Mouse (Mus musculus): ENCODE results near the gene Cd200r3. TPM values are rescaled to one million over a fixed set of nuclear protein-coding genes. Genes with fewer than 3 reads are reported as not detected.

The Cd200r3 gene
- 0.38 TPM in 1 of 2 replicates, not detected in the other for polyA plus RNA-seq (2012; rRNA removed)

DNA sequence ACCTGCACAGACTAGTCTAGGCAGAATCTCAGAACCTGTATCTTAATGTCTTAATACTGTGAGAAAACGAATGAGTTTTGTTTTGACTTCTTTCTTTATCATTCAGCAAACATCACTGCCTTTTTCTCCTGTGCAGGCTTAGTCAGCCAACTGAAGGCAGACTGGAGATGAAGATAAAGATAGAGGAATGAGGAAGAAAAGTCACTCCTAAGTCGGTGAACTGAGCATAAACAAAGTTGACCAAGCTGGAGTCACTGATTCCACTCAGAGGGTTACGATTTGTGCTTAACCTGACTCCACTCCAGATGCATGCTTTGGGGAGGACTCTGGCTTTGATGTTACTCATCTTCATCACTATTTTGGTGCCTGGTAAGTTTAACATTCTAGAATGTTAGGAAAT lies at the start of gene Cd200r3:
Cd200r3 (plus strand) TSS at position 211 of the 400 bp plus-strand sequence.
- no peaks in the 10 kb centered on the region for H3K4me1 ChIP-seq (replicated peaks; ENCODE audit: control insufficient read depth, insufficient read depth, low read length)
- H3K27ac ChIP-seq (ENCODE audit: control insufficient read depth, insufficient read depth, low read length), result no peak within 1 kb of the TSS
- no peaks in the 10 kb centered on the region for H3K27me3 ChIP-seq (ENCODE audit: control insufficient read depth, insufficient read depth, low read length)
- H3K36me3 ChIP-seq (ENCODE audit: control insufficient read depth, insufficient read depth, low read length), result no peaks in the 10 kb centered on the region
- 40% methylated on average over 3 of the region's 3 CpGs for WGBS
- no peak within 1 kb of the TSS for H3K4me3 ChIP-seq (ENCODE audit: control insufficient read depth, insufficient read depth, low read length)
- TF ChIP-seq CTCF (IDR thresholded peaks at IDR 0.05; ENCODE audit: borderline replicate concordance, control insufficient read depth, extremely low read depth, insufficient read depth, low read length, poor library complexity), result no peak
- no peak for TF ChIP-seq POLR2A (IDR thresholded peaks at IDR 0.05; ENCODE audit: control insufficient read depth, extremely low read depth, insufficient read depth, low read length, poor library complexity)
- DNase-seq, result no peak

DNA sequence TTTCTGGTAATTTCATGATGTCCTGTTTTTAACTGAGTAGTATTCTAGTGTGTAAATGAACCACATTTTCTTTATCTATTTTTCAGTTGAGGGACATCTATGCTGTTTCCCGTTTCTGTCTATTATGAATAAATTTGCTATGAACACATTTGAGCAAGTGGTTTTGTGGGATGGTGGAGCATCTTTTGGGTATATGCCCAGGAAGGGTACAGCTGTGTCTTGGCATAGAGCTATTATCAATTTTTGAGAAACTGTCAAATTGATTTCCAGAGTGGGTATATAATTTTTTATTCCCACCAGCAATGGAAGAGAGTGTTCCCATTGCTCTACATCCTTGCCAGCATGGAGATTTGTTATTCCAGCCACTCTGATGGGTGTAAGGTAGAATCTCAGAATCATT lies 11.5 kb upstream of the Cd200r3 start:
- DNase-seq, result no peak
- Histone ChIP-seq H3K27ac (ENCODE audit: control insufficient read depth, insufficient read depth, low read length) (no peak overlapping the region), H3K36me3 (ENCODE audit: control insufficient read depth, insufficient read depth, low read length) (no peaks in the 10 kb centered on the region), H3K27me3 (ENCODE audit: control insufficient read depth, insufficient read depth, low read length) (no peaks in the 10 kb centered on the region), H3K4me1 (replicated peaks; ENCODE audit: control insufficient read depth, insufficient read depth, low read length) (no peaks in the 10 kb centered on the region), H3K4me3 (ENCODE audit: control insufficient read depth, insufficient read depth, low read length) (no peak overlapping the region)
- 93% methylated on average over 1 of the region's 1 CpGs for WGBS
- TF ChIP-seq CTCF (IDR thresholded peaks at IDR 0.05; ENCODE audit: borderline replicate concordance, control insufficient read depth, extremely low read depth, insufficient read depth, low read length, poor library complexity) (no peak), POLR2A (IDR thresholded peaks at IDR 0.05; ENCODE audit: control insufficient read depth, extremely low read depth, insufficient read depth, low read length, poor library complexity) (no peak)

DNA sequence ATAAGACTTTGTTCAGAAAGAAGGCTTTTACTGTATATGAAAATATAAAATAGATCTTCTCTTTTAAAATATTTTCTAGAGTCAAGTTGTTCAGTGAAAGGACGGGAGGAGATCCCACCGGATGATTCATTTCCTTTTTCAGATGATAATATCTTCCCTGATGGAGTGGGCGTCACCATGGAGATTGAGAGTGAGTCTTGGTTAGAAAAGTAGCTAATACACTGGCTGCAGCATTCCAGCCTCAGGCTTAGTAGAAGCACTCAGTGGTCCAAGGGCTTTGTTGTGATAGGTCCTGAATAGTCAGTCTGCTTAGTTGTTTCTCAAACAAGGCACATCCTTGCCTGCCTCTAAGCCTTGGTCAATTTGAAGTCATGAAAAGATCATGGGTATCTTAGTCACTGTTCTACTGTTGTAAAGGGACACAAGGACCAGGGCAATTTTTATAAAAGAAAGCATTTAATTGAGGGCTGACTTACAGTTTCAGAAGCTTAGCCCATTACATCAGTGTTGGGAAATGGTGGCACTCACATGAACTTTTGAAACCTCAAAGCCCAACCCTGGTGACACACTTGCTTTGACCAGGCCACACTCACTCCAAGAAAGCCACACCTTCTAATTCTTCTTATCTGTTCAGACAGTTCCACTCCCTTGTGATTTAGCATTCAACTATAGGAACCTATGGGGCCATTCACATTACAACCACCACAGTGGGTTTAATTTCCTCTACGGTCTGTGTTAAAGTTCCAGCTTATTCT lies 8.1 kb downstream of the Cd200r3 start:
- Histone ChIP-seq H3K27ac (ENCODE audit: control insufficient read depth, insufficient read depth, low read length) (no peak overlapping the region), H3K4me1 (replicated peaks; ENCODE audit: control insufficient read depth, insufficient read depth, low read length) (no peaks in the 10 kb centered on the region), H3K4me3 (ENCODE audit: control insufficient read depth, insufficient read depth, low read length) (no peak overlapping the region), H3K36me3 (ENCODE audit: control insufficient read depth, insufficient read depth, low read length) (no peaks in the 10 kb centered on the region), H3K27me3 (ENCODE audit: control insufficient read depth, insufficient read depth, low read length) (no peaks in the 10 kb centered on the region)
- TF ChIP-seq POLR2A (IDR thresholded peaks at IDR 0.05; ENCODE audit: control insufficient read depth, extremely low read depth, insufficient read depth, low read length, poor library complexity) (no peak), CTCF (IDR thresholded peaks at IDR 0.05; ENCODE audit: borderline replicate concordance, control insufficient read depth, extremely low read depth, insufficient read depth, low read length, poor library complexity) (no peak)
- WGBS, result 89% methylated on average over 4 of the region's 4 CpGs
- DNase-seq, result no peak

DNA sequence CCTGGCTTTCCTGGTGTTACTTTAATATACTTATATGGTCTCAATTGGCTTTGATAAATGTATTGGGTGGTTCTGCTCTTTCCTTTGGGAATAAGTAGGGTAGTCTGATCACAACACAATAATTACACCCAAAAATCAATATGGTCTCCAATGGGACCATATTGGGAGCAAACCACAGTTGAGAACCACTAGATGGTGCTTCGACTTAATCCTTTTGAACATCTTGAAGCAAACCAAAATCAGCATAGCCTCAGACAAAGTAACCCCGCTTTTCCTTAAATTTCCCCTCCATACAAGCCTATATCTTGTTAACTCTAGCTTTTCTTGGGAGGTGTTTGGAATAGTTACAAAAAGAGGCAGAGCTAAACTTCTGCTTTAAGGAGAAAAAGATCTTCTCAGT lies 18.8 kb downstream of the Cd200r3 start:
- no peaks in the 10 kb centered on the region for H3K36me3 ChIP-seq (ENCODE audit: control insufficient read depth, insufficient read depth, low read length)
- H3K27me3 ChIP-seq (ENCODE audit: control insufficient read depth, insufficient read depth, low read length), result no peaks in the 10 kb centered on the region
- DNase-seq, result no peak
- H3K4me1 ChIP-seq (replicated peaks; ENCODE audit: control insufficient read depth, insufficient read depth, low read length), result peaks cover 13% of the 10 kb centered on the region
- WGBS, result 53% methylated on average over 2 of the region's 2 CpGs
- no peak for TF ChIP-seq POLR2A (IDR thresholded peaks at IDR 0.05; ENCODE audit: control insufficient read depth, extremely low read depth, insufficient read depth, low read length, poor library complexity)
- no peak for TF ChIP-seq CTCF (IDR thresholded peaks at IDR 0.05; ENCODE audit: borderline replicate concordance, control insufficient read depth, extremely low read depth, insufficient read depth, low read length, poor library complexity)
- H3K4me3 ChIP-seq (ENCODE audit: control insufficient read depth, insufficient read depth, low read length), result no peak overlapping the region
- no peak overlapping the region for H3K27ac ChIP-seq (ENCODE audit: control insufficient read depth, insufficient read depth, low read length)

DNA sequence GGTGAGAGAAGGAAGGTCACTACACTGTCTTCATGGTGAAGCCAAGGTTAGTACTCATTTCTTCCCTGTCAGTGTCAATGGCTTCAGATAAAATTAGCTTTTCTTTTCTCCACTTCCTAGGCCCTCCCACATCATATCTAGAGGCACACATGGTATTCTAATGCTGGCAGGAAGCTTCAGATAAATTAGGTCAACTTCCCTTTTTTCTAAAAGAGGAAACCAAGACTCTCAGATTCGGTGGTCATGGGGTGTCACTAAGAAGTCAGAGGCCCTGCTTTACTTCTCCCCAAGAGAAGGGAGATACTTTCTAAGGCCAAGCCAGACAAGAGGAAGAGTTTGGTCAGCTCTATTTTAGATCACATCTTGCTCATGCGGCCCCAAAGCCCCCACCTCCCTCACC lies 19.3 kb downstream of the Cd200r3 start:
- DNase-seq, result no peak

DNA sequence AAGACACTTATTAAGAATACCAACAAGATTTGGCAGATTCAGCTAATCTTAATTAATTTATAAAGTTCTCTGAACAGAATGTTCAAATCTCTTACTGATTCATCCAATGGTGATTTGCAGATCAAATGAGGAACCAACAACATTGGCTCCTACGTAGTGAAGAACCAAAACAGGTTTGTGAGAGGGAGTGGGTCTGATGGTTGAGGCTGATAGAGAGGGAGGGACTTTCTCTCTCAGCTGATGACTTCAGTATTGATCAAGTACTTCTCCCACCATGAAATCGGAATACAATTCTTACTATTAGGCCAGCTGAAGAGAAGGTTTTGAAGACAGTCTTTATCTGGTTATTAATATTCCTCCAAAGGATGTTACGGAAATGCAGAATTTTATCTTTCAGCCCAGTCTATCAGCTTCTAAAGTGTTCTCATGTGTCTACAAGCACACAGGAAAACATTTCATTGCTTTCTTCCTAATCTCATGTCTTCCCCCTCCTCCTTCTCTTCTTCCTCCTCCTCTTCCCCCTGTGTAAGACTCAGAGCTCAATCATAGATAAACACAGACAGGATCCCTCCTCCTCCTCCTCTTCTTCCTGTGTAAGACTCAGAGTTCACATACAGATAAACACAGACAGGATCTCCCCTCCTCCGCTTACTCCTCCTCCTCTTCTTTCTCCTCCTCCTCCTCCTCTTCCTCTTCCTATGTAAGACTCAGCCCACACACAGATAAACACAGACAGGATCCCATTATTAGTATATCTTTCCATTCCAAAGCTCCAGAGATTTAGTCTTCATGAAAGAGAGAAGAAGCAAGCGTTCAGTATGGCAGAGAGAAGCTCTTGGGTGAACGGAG lies 21.3 kb downstream of the Cd200r3 start:
- Histone ChIP-seq H3K27me3 (ENCODE audit: control insufficient read depth, insufficient read depth, low read length) (no peaks in the 10 kb centered on the region), H3K36me3 (ENCODE audit: control insufficient read depth, insufficient read depth, low read length) (no peaks in the 10 kb centered on the region), H3K27ac (ENCODE audit: control insufficient read depth, insufficient read depth, low read length) (no peak overlapping the region; the same call in 1 of the 2 replicates), H3K4me1 (replicated peaks; ENCODE audit: control insufficient read depth, insufficient read depth, low read length) (peaks cover 13% of the 10 kb centered on the region), H3K4me3 (ENCODE audit: control insufficient read depth, insufficient read depth, low read length) (no peak overlapping the region)
- 79% methylated on average over 6 of the region's 6 CpGs for WGBS
- no peak for TF ChIP-seq POLR2A (IDR thresholded peaks at IDR 0.05; ENCODE audit: control insufficient read depth, extremely low read depth, insufficient read depth, low read length, poor library complexity)
- TF ChIP-seq CTCF (IDR thresholded peaks at IDR 0.05; ENCODE audit: borderline replicate concordance, control insufficient read depth, extremely low read depth, insufficient read depth, low read length, poor library complexity), result no peak
- no peak for DNase-seq

More for the DNA sequence above, 19.3 kb downstream of the Cd200r3 start:
- Histone ChIP-seq H3K27ac (ENCODE audit: control insufficient read depth, insufficient read depth, low read length) (no peak overlapping the region), H3K36me3 (ENCODE audit: control insufficient read depth, insufficient read depth, low read length) (no peaks in the 10 kb centered on the region), H3K4me3 (ENCODE audit: control insufficient read depth, insufficient read depth, low read length) (no peak overlapping the region), H3K4me1 (replicated peaks; ENCODE audit: control insufficient read depth, insufficient read depth, low read length) (peaks cover 13% of the 10 kb centered on the region), H3K27me3 (ENCODE audit: control insufficient read depth, insufficient read depth, low read length) (no peaks in the 10 kb centered on the region)
- no peak for TF ChIP-seq CTCF (IDR thresholded peaks at IDR 0.05; ENCODE audit: borderline replicate concordance, control insufficient read depth, extremely low read depth, insufficient read depth, low read length, poor library complexity)
- TF ChIP-seq POLR2A (IDR thresholded peaks at IDR 0.05; ENCODE audit: control insufficient read depth, extremely low read depth, insufficient read depth, low read length, poor library complexity), result no peak
- 10% methylated on average over 2 of the region's 2 CpGs for WGBS
